Mouse (Mus musculus) limb, embryonic 10.5 days (tissue): ENCODE measurements at regions not wholly inside any gene's neighbourhood (a gene's known extent, or its start where the extent isn't known, plus 50 kb on each side); places are given as distances from the start of the nearest gene placed in this dataset.

Experiments used
- DNase-seq: peaks from one replicate; pipeline ENCODE4 v3.0.0-alpha.2; 2017; ENCODE audit warnings: low spot score
- H3K27ac ChIP-seq: fragments of 300-500 bp; sonication (generic); 2 replicates; pipeline ENCODE4 v1.5.1; 2016; ENCODE audit warnings: mild to moderate bottlenecking
- H3K27me3 ChIP-seq: fragments of 300-500 bp; sonication (generic); 2 replicates; pipeline ENCODE4 v1.6.1; 2016; ENCODE audit warnings: low read depth, mild to moderate bottlenecking; ENCODE audit not compliant: poor library complexity, severe bottlenecking
- H3K36me3 ChIP-seq: fragments of 300-500 bp; sonication (generic); 2 replicates; pipeline ENCODE4 v1.6.1; 2016; ENCODE audit warnings: mild to moderate bottlenecking, moderate library complexity
- H3K4me1 ChIP-seq: fragments of 300-500 bp; sonication (generic); 2 replicates; pipeline ENCODE4 v1.6.1; 2016
- H3K4me3 ChIP-seq: fragments of 300-500 bp; sonication (generic); 2 replicates; pipeline ENCODE4 v1.5.1; 2016; ENCODE audit warnings: mild to moderate bottlenecking, moderate library complexity
- H3K9me3 ChIP-seq: fragments of 300-500 bp; sonication (generic); replicated peaks from 2 replicates; pipeline ENCODE4 v1.6.1; 2016; ENCODE audit warnings: mild to moderate bottlenecking
- WGBS: fragments of 180-500 bp; shearing (Covaris S2); methylation state at CpG from one replicate; pipeline ENCODE4 v1.1.7; 2016; 5-methylcytosine and 5-hydroxymethylcytosine counted together

- Histone ChIP-seq H3K4me1 (peaks cover 17% of the 10 kb centered on the region; the same call in 1 of the 2 replicates), H3K27ac (no peak overlapping the region), H3K27me3 (peaks cover 92% of the 10 kb centered on the region), H3K36me3 (no peaks in the 10 kb centered on the region), H3K4me3 (no peak overlapping the region), H3K9me3 (no peaks in the 10 kb centered on the region)
- DNase-seq, result no peak
- WGBS, result 53% methylated on average over 14 of the region's 14 CpGs
These were observed 173.5 kb upstream of the Prok2 start for GRCm38 (mm10) chr6:99899704-99900103.

- Histone ChIP-seq H3K27me3 (peaks cover 94% of the 10 kb centered on the region), H3K4me1 (peaks cover 18% of the 10 kb centered on the region; the same call in 1 of the 2 replicates), H3K27ac (no peak overlapping the region), H3K4me3 (no peak overlapping the region), H3K36me3 (no peaks in the 10 kb centered on the region), H3K9me3 (no peaks in the 10 kb centered on the region)
- WGBS, result 88% methylated on average over 2 of the region's 2 CpGs
- no peak for DNase-seq
These were observed 171.9 kb upstream of the Prok2 start for GRCm38 (mm10) chr6:99898077-99898476.

GRCm38 (mm10) chr6:99895558-99895957 is 169.4 kb upstream of the Prok2 start:
- Histone ChIP-seq H3K36me3 (no peaks in the 10 kb centered on the region), H3K27ac (no peak overlapping the region), H3K27me3 (peaks cover 94% of the 10 kb centered on the region), H3K4me1 (peaks cover 18% of the 10 kb centered on the region; the same call in 1 of the 2 replicates), H3K9me3 (no peaks in the 10 kb centered on the region), H3K4me3 (no peak overlapping the region)
- 92% methylated on average over 4 of the region's 4 CpGs for WGBS
- no peak for DNase-seq

GRCm38 (mm10) chr6:99893936-99894335 is 167.7 kb upstream of the Prok2 start:
- Histone ChIP-seq H3K4me1 (peaks cover 13% of the 10 kb centered on the region), H3K27ac (no peak overlapping the region), H3K9me3 (no peaks in the 10 kb centered on the region), H3K27me3 (peaks cover 94% of the 10 kb centered on the region), H3K4me3 (no peak overlapping the region), H3K36me3 (no peaks in the 10 kb centered on the region)
- no peak for DNase-seq
- 24% methylated on average over 4 of the region's 4 CpGs for WGBS

- H3K27me3 ChIP-seq, result peaks cover 83% of the 10 kb centered on the region
- no peaks in the 10 kb centered on the region for H3K36me3 ChIP-seq
- H3K9me3 ChIP-seq, result no peaks in the 10 kb centered on the region
- no peak overlapping the region for H3K4me3 ChIP-seq
- peaks cover 30% of the 10 kb centered on the region for H3K4me1 ChIP-seq
- no peak overlapping the region for H3K27ac ChIP-seq
- DNase-seq, result no peak
- WGBS, result 95% methylated on average over 9 of the region's 9 CpGs
These were observed 166.0 kb upstream of the Prok2 start for GRCm38 (mm10) chr6:99892204-99892603.

GRCm38 (mm10) chr6:99891790-99892189 is 165.6 kb upstream of the Prok2 start:
- 69% methylated on average over 2 of the region's 2 CpGs for WGBS
- H3K9me3 ChIP-seq, result no peaks in the 10 kb centered on the region
- H3K27me3 ChIP-seq, result peaks cover 78% of the 10 kb centered on the region
- peaks cover 30% of the 10 kb centered on the region for H3K4me1 ChIP-seq
- H3K4me3 ChIP-seq, result no peak overlapping the region
- no peaks in the 10 kb centered on the region for H3K36me3 ChIP-seq
- H3K27ac ChIP-seq, result no peak overlapping the region
- DNase-seq, result no peak

GRCm38 (mm10) chr6:99890805-99891204 is 164.6 kb upstream of the Prok2 start:
- H3K4me1 ChIP-seq, result peaks cover 39% of the 10 kb centered on the region
- 88% methylated on average over 5 of the region's 5 CpGs for WGBS
- H3K4me3 ChIP-seq, result no peak overlapping the region
- H3K27me3 ChIP-seq, result peaks cover 72% of the 10 kb centered on the region
- DNase-seq, result no peak
- H3K36me3 ChIP-seq, result no peaks in the 10 kb centered on the region
- H3K9me3 ChIP-seq, result no peaks in the 10 kb centered on the region
- H3K27ac ChIP-seq, result no peak overlapping the region

GRCm38 (mm10) chr6:99889055-99889454 is 162.9 kb upstream of the Prok2 start:
- H3K9me3 ChIP-seq, result no peaks in the 10 kb centered on the region
- WGBS, result 39% methylated on average over 9 of the region's 9 CpGs
- no peaks in the 10 kb centered on the region for H3K36me3 ChIP-seq
- H3K4me3 ChIP-seq, result no peak overlapping the region
- H3K4me1 ChIP-seq, result peaks cover 51% of the 10 kb centered on the region
- no peak for DNase-seq
- H3K27me3 ChIP-seq, result peaks cover 66% of the 10 kb centered on the region
- no peak overlapping the region for H3K27ac ChIP-seq

GRCm38 (mm10) chr6:99887904-99888303 is 161.7 kb upstream of the Prok2 start:
- H3K36me3 ChIP-seq, result no peaks in the 10 kb centered on the region
- H3K4me1 ChIP-seq, result peaks cover 60% of the 10 kb centered on the region
- H3K4me3 ChIP-seq, result no peak overlapping the region
- H3K9me3 ChIP-seq, result no peaks in the 10 kb centered on the region
- H3K27me3 ChIP-seq, result peaks cover 66% of the 10 kb centered on the region
- 15% methylated on average over 8 of the region's 8 CpGs for WGBS
- peak; percentile 77 for DNase-seq
- no peak overlapping the region for H3K27ac ChIP-seq

- WGBS, result 3% methylated on average over 7 of the region's 7 CpGs
- H3K4me3 ChIP-seq, result no peak overlapping the region
- no peaks in the 10 kb centered on the region for H3K9me3 ChIP-seq
- H3K27me3 ChIP-seq, result peaks cover 55% of the 10 kb centered on the region
- no peaks in the 10 kb centered on the region for H3K36me3 ChIP-seq
- DNase-seq, result peak; percentile 67
- peaks cover 72% of the 10 kb centered on the region for H3K4me1 ChIP-seq
- peak overlapping the region; percentile 48; the same call in 1 of the 2 replicates for H3K27ac ChIP-seq
These were observed 158.6 kb upstream of the Prok2 start for GRCm38 (mm10) chr6:99884755-99885154.

- 0 out of 2 replicates have a peak overlapping the region, but pooled peaks have one; percentile 48 for H3K27ac ChIP-seq
- peaks cover 70% of the 10 kb centered on the region for H3K4me1 ChIP-seq
- no peak for DNase-seq
- H3K4me3 ChIP-seq, result no peak overlapping the region
- WGBS, result 63% methylated on average over 3 of the region's 3 CpGs
- no peaks in the 10 kb centered on the region for H3K36me3 ChIP-seq
- peaks cover 55% of the 10 kb centered on the region for H3K27me3 ChIP-seq
- H3K9me3 ChIP-seq, result no peaks in the 10 kb centered on the region
These were observed 157.9 kb upstream of the Prok2 start for GRCm38 (mm10) chr6:99884054-99884453.

- peaks cover 54% of the 10 kb centered on the region for H3K27me3 ChIP-seq
- no peaks in the 10 kb centered on the region for H3K36me3 ChIP-seq
- no peaks in the 10 kb centered on the region for H3K9me3 ChIP-seq
- no peak overlapping the region for H3K4me3 ChIP-seq
- H3K4me1 ChIP-seq, result peaks cover 46% of the 10 kb centered on the region
- 44% methylated on average over 4 of the region's 4 CpGs for WGBS
- no peak overlapping the region for H3K27ac ChIP-seq
- no peak for DNase-seq
These were observed 155.4 kb upstream of the Prok2 start for GRCm38 (mm10) chr6:99881606-99882005.

- H3K27ac ChIP-seq, result no peak overlapping the region
- DNase-seq, result no peak
- H3K4me3 ChIP-seq, result no peak overlapping the region
- peaks cover 25% of the 10 kb centered on the region for H3K27me3 ChIP-seq
- WGBS, result 89% methylated on average over 4 of the region's 4 CpGs
- H3K36me3 ChIP-seq, result no peaks in the 10 kb centered on the region
- H3K9me3 ChIP-seq, result no peaks in the 10 kb centered on the region
- H3K4me1 ChIP-seq, result no peaks in the 10 kb centered on the region
These were observed 148.7 kb upstream of the Prok2 start for GRCm38 (mm10) chr6:99874852-99875251.

- H3K4me3 ChIP-seq, result no peak overlapping the region
- no peak for DNase-seq
- 75% methylated on average over 4 of the region's 4 CpGs for WGBS
- peaks cover 20% of the 10 kb centered on the region; the same call in 1 of the 2 replicates for H3K27me3 ChIP-seq
- H3K4me1 ChIP-seq, result no peaks in the 10 kb centered on the region
- H3K36me3 ChIP-seq, result no peaks in the 10 kb centered on the region
- no peak overlapping the region for H3K27ac ChIP-seq
- no peaks in the 10 kb centered on the region for H3K9me3 ChIP-seq
These were observed 147.8 kb upstream of the Prok2 start for GRCm38 (mm10) chr6:99874029-99874428.
